Mouse (Mus musculus): ENCODE data around the gene Ppp2r5b. TPM values are rescaled to one million over a fixed set of nuclear protein-coding genes. Genes with fewer than 3 reads are reported as not detected.

Gene Ppp2r5b
- polyA plus RNA-seq, 1 experiment from 2014 or later = 141 TPM

GRCm38 (mm10) chr19:6267306-6268169 is 31.9 kb upstream of the Ppp2r5b start:
- 79% methylated on average over 11 of the region's 11 CpGs for WGBS
- ATAC-seq (replicated peaks) = no peak

GRCm38 (mm10) chr19:6265727-6266182 is 30.1 kb upstream of the Ppp2r5b start:
- no peaks in the 10 kb centered on the region for H3K27me3 ChIP-seq (replicated peaks)
- H3K4me3 ChIP-seq = no peak overlapping the region
- peaks cover 16% of the 10 kb centered on the region; the same call in 1 of the 2 replicates for H3K36me3 ChIP-seq (replicated peaks)
- ATAC-seq (replicated peaks) = no peak
- H3K9ac ChIP-seq = no peak overlapping the region
- H3K27ac ChIP-seq = no peak overlapping the region
- no peaks in the 10 kb centered on the region for H3K4me1 ChIP-seq
- H3K4me2 ChIP-seq = no peak overlapping the region
- H3K9me3 ChIP-seq = no peaks in the 10 kb centered on the region
- 63% methylated on average over 6 of the region's 6 CpGs for WGBS

More at GRCm38 (mm10) chr19:6267306-6268169, 31.9 kb upstream of the Ppp2r5b start:
- H3K27me3 ChIP-seq (replicated peaks) = no peaks in the 10 kb centered on the region
- no peaks in the 10 kb centered on the region for H3K9me3 ChIP-seq
- H3K4me3 ChIP-seq = no peak overlapping the region
- H3K36me3 ChIP-seq (replicated peaks) = no peaks in the 10 kb centered on the region
- no peaks in the 10 kb centered on the region; the same call in 1 of the 2 replicates for H3K4me1 ChIP-seq
- H3K27ac ChIP-seq = no peak overlapping the region
- H3K9ac ChIP-seq = no peak overlapping the region
- H3K4me2 ChIP-seq = no peak overlapping the region

- Histone ChIP-seq H3K27ac (no peak overlapping the region), H3K4me1 (no peaks in the 10 kb centered on the region), H3K4me3 (no peak overlapping the region), H3K4me2 (no peak overlapping the region), H3K27me3 (replicated peaks) (no peaks in the 10 kb centered on the region), H3K9ac (no peak overlapping the region), H3K36me3 (replicated peaks) (peaks cover 17% of the 10 kb centered on the region; the same call in 1 of the 2 replicates), H3K9me3 (no peaks in the 10 kb centered on the region)
- no peak for ATAC-seq (replicated peaks)
- WGBS = 91% methylated on average over 8 of the region's 8 CpGs
Measured at GRCm38 (mm10) chr19:6264945-6265344, 29.3 kb upstream of the Ppp2r5b start.

- H3K27ac ChIP-seq = no peak overlapping the region
- no peaks in the 10 kb centered on the region for H3K9me3 ChIP-seq
- no peaks in the 10 kb centered on the region for H3K27me3 ChIP-seq (replicated peaks)
- no peak overlapping the region for H3K4me2 ChIP-seq
- 80% methylated on average over 9 of the region's 9 CpGs for WGBS
- no peak overlapping the region for H3K4me3 ChIP-seq
- H3K36me3 ChIP-seq (replicated peaks) = peaks cover 17% of the 10 kb centered on the region; the same call in 1 of the 2 replicates
- no peaks in the 10 kb centered on the region for H3K4me1 ChIP-seq
- no peak for ATAC-seq (replicated peaks)
- no peak overlapping the region for H3K9ac ChIP-seq
Measured at GRCm38 (mm10) chr19:6264200-6264599, 28.5 kb upstream of the Ppp2r5b start.

- no peak overlapping the region for H3K27ac ChIP-seq
- H3K9ac ChIP-seq = no peak overlapping the region
- H3K4me1 ChIP-seq = no peaks in the 10 kb centered on the region
- no peaks in the 10 kb centered on the region for H3K9me3 ChIP-seq
- peaks cover 25% of the 10 kb centered on the region; the same call in 1 of the 2 replicates for H3K36me3 ChIP-seq (replicated peaks)
- H3K27me3 ChIP-seq (replicated peaks) = no peaks in the 10 kb centered on the region
- no peak overlapping the region for H3K4me3 ChIP-seq
- ATAC-seq (replicated peaks) = no peak
- no peak overlapping the region for H3K4me2 ChIP-seq
- 91% methylated on average over 8 of the region's 8 CpGs for WGBS
Measured at GRCm38 (mm10) chr19:6262839-6263433, 27.3 kb upstream of the Ppp2r5b start.

- Histone ChIP-seq H3K27me3 (replicated peaks) (no peaks in the 10 kb centered on the region), H3K4me2 (no peak overlapping the region), H3K36me3 (replicated peaks) (peaks cover 29% of the 10 kb centered on the region; the same call in 1 of the 2 replicates), H3K9ac (no peak overlapping the region), H3K9me3 (no peaks in the 10 kb centered on the region), H3K4me3 (no peak overlapping the region), H3K4me1 (no peaks in the 10 kb centered on the region), H3K27ac (no peak overlapping the region)
- ATAC-seq (replicated peaks) = no peak
- WGBS = 54% methylated on average over 7 of the region's 7 CpGs
Measured at GRCm38 (mm10) chr19:6262222-6262621, 26.6 kb upstream of the Ppp2r5b start.

- Histone ChIP-seq H3K4me3 (no peak overlapping the region), H3K4me2 (no peak overlapping the region), H3K9ac (no peak overlapping the region), H3K27me3 (replicated peaks) (no peaks in the 10 kb centered on the region), H3K36me3 (replicated peaks) (peaks cover 34% of the 10 kb centered on the region; the same call in 1 of the 2 replicates), H3K9me3 (no peaks in the 10 kb centered on the region), H3K4me1 (no peaks in the 10 kb centered on the region), H3K27ac (no peak overlapping the region)
- WGBS = 92% methylated on average over 14 of the region's 14 CpGs
- no peak for ATAC-seq (replicated peaks)
Measured at GRCm38 (mm10) chr19:6261379-6261778, 25.7 kb upstream of the Ppp2r5b start.

DNA sequence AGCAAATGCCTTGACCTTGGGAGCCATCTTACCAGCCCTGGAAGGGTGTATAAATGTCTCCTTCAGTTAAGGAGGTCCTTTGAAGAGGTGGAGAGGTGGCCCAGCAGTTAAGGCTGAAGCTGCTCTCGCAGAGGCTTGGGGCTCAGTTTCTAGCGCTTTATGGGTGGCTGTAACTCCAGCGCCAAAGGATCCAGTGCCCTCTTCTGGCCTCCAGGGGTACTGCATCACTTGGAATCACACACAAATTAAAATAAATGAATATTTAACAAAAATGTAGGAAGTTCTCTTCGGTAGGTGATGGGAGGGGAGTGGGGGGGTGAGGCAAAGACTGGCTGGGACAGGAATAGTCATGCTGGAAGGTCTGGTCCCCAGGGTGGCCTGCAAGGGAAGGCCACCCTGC is 25.3 kb upstream of the Ppp2r5b start:
- H3K4me1 ChIP-seq = no peaks in the 10 kb centered on the region
- no peak overlapping the region for H3K27ac ChIP-seq
- WGBS = 82% methylated on average over 4 of the region's 4 CpGs
- H3K9ac ChIP-seq = no peak overlapping the region
- H3K36me3 ChIP-seq (replicated peaks) = peaks cover 39% of the 10 kb centered on the region; the same call in 1 of the 2 replicates
- H3K9me3 ChIP-seq = no peaks in the 10 kb centered on the region
- H3K27me3 ChIP-seq (replicated peaks) = no peaks in the 10 kb centered on the region
- no peak for ATAC-seq (replicated peaks)
- H3K4me3 ChIP-seq = no peak overlapping the region
- H3K4me2 ChIP-seq = no peak overlapping the region

DNA sequence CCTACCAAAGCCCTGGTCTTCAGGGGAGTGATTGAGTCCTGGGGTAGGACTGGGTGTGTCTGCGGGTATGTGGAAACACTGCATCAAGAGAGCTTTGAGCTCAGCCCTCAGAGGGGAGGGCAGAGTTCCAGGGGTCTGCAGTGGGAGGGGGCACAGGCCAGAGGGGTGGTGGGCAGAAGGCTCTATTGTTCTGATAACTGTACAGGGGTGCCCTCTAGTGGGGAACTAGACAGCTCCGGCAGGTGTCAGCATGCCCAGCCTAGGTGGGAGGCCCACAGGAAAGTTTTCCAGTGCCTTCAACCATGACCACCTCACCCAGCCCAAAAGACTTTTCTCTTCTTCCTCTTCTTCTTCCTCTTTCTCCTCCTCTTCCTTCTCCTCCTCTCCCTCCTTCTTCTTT is 24.8 kb upstream of the Ppp2r5b start:
- WGBS = 87% methylated on average over 2 of the region's 2 CpGs
- Histone ChIP-seq H3K27me3 (replicated peaks) (no peaks in the 10 kb centered on the region), H3K4me3 (no peak overlapping the region), H3K9me3 (no peaks in the 10 kb centered on the region), H3K4me1 (no peaks in the 10 kb centered on the region), H3K27ac (no peak overlapping the region), H3K4me2 (no peak overlapping the region), H3K36me3 (replicated peaks) (peaks cover 43% of the 10 kb centered on the region; the same call in 1 of the 2 replicates), H3K9ac (no peak overlapping the region)
- ATAC-seq (replicated peaks) = no peak

DNA sequence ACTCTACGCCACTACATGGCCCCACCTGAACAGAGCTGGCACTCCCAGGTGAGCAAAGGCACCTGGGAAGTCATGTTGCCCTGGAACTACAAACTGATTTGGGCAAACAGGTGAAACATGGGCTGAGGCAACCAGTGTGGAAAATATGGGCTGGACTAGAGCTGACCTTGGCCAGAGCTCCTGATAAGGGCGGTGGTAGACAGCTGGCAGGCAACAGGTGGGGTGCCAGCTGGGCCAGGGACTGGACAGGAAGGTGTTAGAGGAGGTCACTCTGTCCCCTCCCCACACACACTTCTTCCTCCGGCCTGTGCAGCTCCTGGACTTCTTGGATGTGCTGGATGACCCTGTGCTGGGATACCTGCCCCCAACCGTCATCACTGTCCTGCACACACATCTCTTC is 17.3 kb upstream of the Ppp2r5b start:
- H3K36me3 ChIP-seq (replicated peaks) = peaks cover 50% of the 10 kb centered on the region

DNA sequence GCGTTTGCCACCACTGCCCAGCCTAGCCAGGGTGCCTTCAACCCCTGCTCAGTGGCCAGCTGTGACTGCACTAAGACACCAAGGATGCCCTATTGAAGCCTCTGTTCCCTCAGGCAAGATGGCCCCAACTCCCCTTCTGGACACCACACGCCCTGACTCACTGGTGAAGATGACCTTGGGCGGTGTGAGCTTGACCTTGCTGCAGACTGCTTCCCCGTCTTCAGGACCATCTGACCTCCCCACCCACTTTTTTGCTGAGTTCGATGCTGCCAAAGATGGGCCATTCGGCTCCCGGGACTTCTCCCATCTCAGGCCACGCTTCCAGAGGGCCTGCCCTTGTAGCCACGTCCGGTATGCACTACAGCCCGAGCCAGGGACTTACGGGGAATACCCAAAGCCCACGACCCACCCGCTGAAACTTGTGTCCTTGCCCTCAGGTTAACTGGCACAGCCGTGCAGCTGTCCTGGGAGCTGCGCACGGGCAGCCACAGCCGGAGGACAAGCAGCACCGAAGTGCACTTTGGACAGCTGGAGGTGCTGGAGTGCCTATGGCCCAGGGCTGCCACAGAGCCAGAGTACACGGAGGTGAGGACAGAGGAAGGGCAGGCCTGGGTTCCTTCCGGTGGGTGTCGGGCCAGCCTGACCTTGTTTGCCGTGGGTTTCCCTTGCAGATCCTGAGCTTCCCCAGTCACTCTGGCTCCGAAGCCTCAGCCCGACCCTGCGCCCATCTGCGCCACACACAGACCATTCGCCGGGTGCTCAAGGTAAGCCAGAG is 12.0 kb upstream of the Ppp2r5b start:
- Histone ChIP-seq H3K4me2 (no peak overlapping the region), H3K9me3 (no peaks in the 10 kb centered on the region), H3K4me3 (no peak overlapping the region), H3K4me1 (peaks cover 9% of the 10 kb centered on the region), H3K36me3 (replicated peaks) (peaks cover 41% of the 10 kb centered on the region; the same call in 1 of the 2 replicates), H3K27ac (no peak overlapping the region), H3K27me3 (replicated peaks) (no peaks in the 10 kb centered on the region), H3K9ac (no peak overlapping the region)
- ATAC-seq (replicated peaks) = no peak
- WGBS = 92% methylated on average over 29 of the region's 29 CpGs

More for the DNA sequence above, 17.3 kb upstream of the Ppp2r5b start:
- Histone ChIP-seq H3K27me3 (replicated peaks) (no peaks in the 10 kb centered on the region), H3K9ac (no peak overlapping the region), H3K27ac (no peak overlapping the region), H3K4me2 (no peak overlapping the region), H3K4me3 (no peak overlapping the region), H3K9me3 (no peaks in the 10 kb centered on the region), H3K4me1 (no peaks in the 10 kb centered on the region)
- WGBS = 93% methylated on average over 4 of the region's 4 CpGs
- no peak for ATAC-seq (replicated peaks)

DNA sequence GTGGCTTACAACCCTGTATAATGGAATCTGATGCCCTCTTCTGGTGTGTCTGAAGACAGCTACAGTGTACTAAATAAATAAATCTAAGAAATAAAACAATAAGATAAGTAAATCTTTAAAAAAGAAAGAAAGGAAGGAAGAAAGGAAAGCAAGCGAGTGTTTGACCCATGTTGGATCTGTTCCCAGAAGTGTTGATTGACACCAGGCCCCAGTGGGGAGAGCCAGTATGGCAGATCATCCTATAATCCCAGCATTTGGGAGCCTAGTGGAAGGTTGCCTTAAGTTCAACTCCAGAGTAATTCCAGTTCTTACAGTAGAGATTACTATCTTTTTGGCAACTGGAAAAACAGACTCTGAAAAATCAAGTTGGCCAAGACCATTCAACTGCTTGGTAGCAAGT is 10.1 kb upstream of the Ppp2r5b start:
- no peak overlapping the region for H3K27ac ChIP-seq
- WGBS = 69% methylated on average over 1 of the region's 1 CpGs
- H3K36me3 ChIP-seq (replicated peaks) = peaks cover 28% of the 10 kb centered on the region; the same call in 1 of the 2 replicates
- no peaks in the 10 kb centered on the region for H3K27me3 ChIP-seq (replicated peaks)
- H3K4me1 ChIP-seq = peaks cover 19% of the 10 kb centered on the region
- H3K4me2 ChIP-seq = no peak overlapping the region
- H3K4me3 ChIP-seq = no peak overlapping the region
- H3K9me3 ChIP-seq = no peaks in the 10 kb centered on the region
- no peak for ATAC-seq (replicated peaks)
- no peak overlapping the region for H3K9ac ChIP-seq

All from midbrain, embryonic 15.5 days (tissue).